Mouse (Mus musculus): ENCODE results near the gene Cd274. TPM values are rescaled to one million over a fixed set of nuclear protein-coding genes. Genes with fewer than 3 reads are reported as not detected.

Gene Cd274
- polyA plus RNA-seq, 1 experiment = 1.6 TPM

GRCm38 (mm10) chr19:29416393-29416902 lies 49.2 kb downstream of the Cd274 start:
- no peak overlapping the region for H3K4me3 ChIP-seq (replicated peaks; ENCODE audit: insufficient read depth, low read depth, low read length)
- no peaks in the 10 kb centered on the region for H3K4me1 ChIP-seq (ENCODE audit: control insufficient read depth, insufficient read depth, low read length)
- no peak overlapping the region for H3K27ac ChIP-seq (ENCODE audit: insufficient read depth, low read length)
- no peak for TF ChIP-seq POLR2A (IDR thresholded peaks at IDR 0.05; ENCODE audit: borderline replicate concordance, insufficient read depth, low read length)
- DNase-seq = no peak
- no peaks in the 10 kb centered on the region for H3K27me3 ChIP-seq (ENCODE audit: control insufficient read depth, insufficient read depth, low read length)
- 83% methylated on average over 3 of the region's 3 CpGs for WGBS

GRCm38 (mm10) chr19:29417188-29417587 lies 49.9 kb downstream of the Cd274 start:
- 74% methylated on average over 2 of the region's 2 CpGs for WGBS
- no peak for DNase-seq
- Histone ChIP-seq H3K4me1 (ENCODE audit: control insufficient read depth, insufficient read depth, low read length) (no peaks in the 10 kb centered on the region), H3K27ac (ENCODE audit: insufficient read depth, low read length) (no peak overlapping the region), H3K27me3 (ENCODE audit: control insufficient read depth, insufficient read depth, low read length) (no peaks in the 10 kb centered on the region), H3K4me3 (replicated peaks; ENCODE audit: insufficient read depth, low read depth, low read length) (no peak overlapping the region)
- TF ChIP-seq CTCF (IDR thresholded peaks at IDR 0.05; ENCODE audit: borderline replicate concordance, insufficient read depth, low read depth, low read length) (no peak), POLR2A (IDR thresholded peaks at IDR 0.05; ENCODE audit: borderline replicate concordance, insufficient read depth, low read length) (no peak)

- no peaks in the 10 kb centered on the region for H3K4me1 ChIP-seq (ENCODE audit: control insufficient read depth, insufficient read depth, low read length)
- WGBS = 30% methylated on average over 2 of the region's 2 CpGs
- H3K4me3 ChIP-seq (replicated peaks; ENCODE audit: insufficient read depth, low read depth, low read length) = no peak overlapping the region
- H3K27me3 ChIP-seq (ENCODE audit: control insufficient read depth, insufficient read depth, low read length) = no peaks in the 10 kb centered on the region
- no peak for DNase-seq
- H3K27ac ChIP-seq (ENCODE audit: insufficient read depth, low read length) = no peak overlapping the region
- TF ChIP-seq POLR2A (IDR thresholded peaks at IDR 0.05; ENCODE audit: borderline replicate concordance, insufficient read depth, low read length) (no peak), CTCF (IDR thresholded peaks at IDR 0.05; ENCODE audit: borderline replicate concordance, insufficient read depth, low read depth, low read length) (no peak)
Measured at GRCm38 (mm10) chr19:29417894-29418293, 50.6 kb downstream of the Cd274 start.

- H3K4me3 ChIP-seq (replicated peaks; ENCODE audit: insufficient read depth, low read depth, low read length) = no peak overlapping the region
- no peak overlapping the region for H3K27ac ChIP-seq (ENCODE audit: insufficient read depth, low read length)
- 22% methylated on average over 9 of the region's 9 CpGs for WGBS
- H3K4me1 ChIP-seq (ENCODE audit: control insufficient read depth, insufficient read depth, low read length) = no peaks in the 10 kb centered on the region
- TF ChIP-seq CTCF (IDR thresholded peaks at IDR 0.05; ENCODE audit: borderline replicate concordance, insufficient read depth, low read depth, low read length) (no peak), POLR2A (IDR thresholded peaks at IDR 0.05; ENCODE audit: borderline replicate concordance, insufficient read depth, low read length) (no peak)
- H3K27me3 ChIP-seq (ENCODE audit: control insufficient read depth, insufficient read depth, low read length) = no peaks in the 10 kb centered on the region
- no peak for DNase-seq
Measured at GRCm38 (mm10) chr19:29418661-29419115, 51.4 kb downstream of the Cd274 start.

GRCm38 (mm10) chr19:29419506-29419905 lies 52.3 kb downstream of the Cd274 start:
- no peak for DNase-seq
- WGBS = 73% methylated on average over 3 of the region's 3 CpGs

GRCm38 (mm10) chr19:29419946-29420345 lies 52.7 kb downstream of the Cd274 start:
- Histone ChIP-seq H3K27ac (ENCODE audit: insufficient read depth, low read length) (no peak overlapping the region), H3K4me3 (replicated peaks; ENCODE audit: insufficient read depth, low read depth, low read length) (no peak overlapping the region), H3K27me3 (ENCODE audit: control insufficient read depth, insufficient read depth, low read length) (no peaks in the 10 kb centered on the region), H3K4me1 (ENCODE audit: control insufficient read depth, insufficient read depth, low read length) (no peaks in the 10 kb centered on the region)
- TF ChIP-seq CTCF (IDR thresholded peaks at IDR 0.05; ENCODE audit: borderline replicate concordance, insufficient read depth, low read depth, low read length) = no peak
- no peak for TF ChIP-seq POLR2A (IDR thresholded peaks at IDR 0.05; ENCODE audit: borderline replicate concordance, insufficient read depth, low read length)
- DNase-seq = no peak

More at GRCm38 (mm10) chr19:29419506-29419905, 52.3 kb downstream of the Cd274 start:
- H3K27ac ChIP-seq (ENCODE audit: insufficient read depth, low read length) = no peak overlapping the region
- no peaks in the 10 kb centered on the region for H3K4me1 ChIP-seq (ENCODE audit: control insufficient read depth, insufficient read depth, low read length)
- H3K27me3 ChIP-seq (ENCODE audit: control insufficient read depth, insufficient read depth, low read length) = no peaks in the 10 kb centered on the region
- TF ChIP-seq POLR2A (IDR thresholded peaks at IDR 0.05; ENCODE audit: borderline replicate concordance, insufficient read depth, low read length) (no peak), CTCF (IDR thresholded peaks at IDR 0.05; ENCODE audit: borderline replicate concordance, insufficient read depth, low read depth, low read length) (no peak)
- H3K4me3 ChIP-seq (replicated peaks; ENCODE audit: insufficient read depth, low read depth, low read length) = no peak overlapping the region

GRCm38 (mm10) chr19:29420397-29420796 lies 53.1 kb downstream of the Cd274 start:
- H3K27ac ChIP-seq (ENCODE audit: insufficient read depth, low read length) = no peak overlapping the region
- TF ChIP-seq CTCF (IDR thresholded peaks at IDR 0.05; ENCODE audit: borderline replicate concordance, insufficient read depth, low read depth, low read length) (no peak), POLR2A (IDR thresholded peaks at IDR 0.05; ENCODE audit: borderline replicate concordance, insufficient read depth, low read length) (no peak)
- no peaks in the 10 kb centered on the region for H3K4me1 ChIP-seq (ENCODE audit: control insufficient read depth, insufficient read depth, low read length)
- no peak for DNase-seq
- H3K27me3 ChIP-seq (ENCODE audit: control insufficient read depth, insufficient read depth, low read length) = no peaks in the 10 kb centered on the region
- H3K4me3 ChIP-seq (replicated peaks; ENCODE audit: insufficient read depth, low read depth, low read length) = no peak overlapping the region
- 38% methylated on average over 8 of the region's 8 CpGs for WGBS

GRCm38 (mm10) chr19:29422013-29422645 lies 54.9 kb downstream of the Cd274 start:
- WGBS = 82% methylated on average over 16 of the region's 16 CpGs
- no peak for TF ChIP-seq CTCF (IDR thresholded peaks at IDR 0.05; ENCODE audit: borderline replicate concordance, insufficient read depth, low read depth, low read length)
- no peak for TF ChIP-seq POLR2A (IDR thresholded peaks at IDR 0.05; ENCODE audit: borderline replicate concordance, insufficient read depth, low read length)

More at GRCm38 (mm10) chr19:29422013-29422645, 54.9 kb downstream of the Cd274 start:
- H3K4me1 ChIP-seq (ENCODE audit: control insufficient read depth, insufficient read depth, low read length) = no peaks in the 10 kb centered on the region
- H3K27me3 ChIP-seq (ENCODE audit: control insufficient read depth, insufficient read depth, low read length) = no peaks in the 10 kb centered on the region
- DNase-seq = no peak
- no peak overlapping the region for H3K27ac ChIP-seq (ENCODE audit: insufficient read depth, low read length)
- no peak overlapping the region for H3K4me3 ChIP-seq (replicated peaks; ENCODE audit: insufficient read depth, low read depth, low read length)

Data from cerebellum, adult 2 months (tissue).